Mouse (Mus musculus) spleen, adult 2 months (tissue): ENCODE results near the gene Mgme1.

Experiments used
- CTCF ChIP-seq: fragments of 200-500 bp; IDR thresholded peaks from 2 replicates; pipeline ENCODE4 v1.5.1; 2011; ENCODE audit warnings: mild to moderate bottlenecking, inconsistent platforms; ENCODE audit not compliant: insufficient read depth, insufficient read length, insufficient replicate concordance; ENCODE audit errors: extremely low read depth
- POLR2A ChIP-seq: fragments of 200-500 bp; IDR thresholded peaks from 2 replicates; pipeline ENCODE4 v1.6.1; 2011; ENCODE audit warnings: low read depth, low read length, inconsistent platforms

DNA sequence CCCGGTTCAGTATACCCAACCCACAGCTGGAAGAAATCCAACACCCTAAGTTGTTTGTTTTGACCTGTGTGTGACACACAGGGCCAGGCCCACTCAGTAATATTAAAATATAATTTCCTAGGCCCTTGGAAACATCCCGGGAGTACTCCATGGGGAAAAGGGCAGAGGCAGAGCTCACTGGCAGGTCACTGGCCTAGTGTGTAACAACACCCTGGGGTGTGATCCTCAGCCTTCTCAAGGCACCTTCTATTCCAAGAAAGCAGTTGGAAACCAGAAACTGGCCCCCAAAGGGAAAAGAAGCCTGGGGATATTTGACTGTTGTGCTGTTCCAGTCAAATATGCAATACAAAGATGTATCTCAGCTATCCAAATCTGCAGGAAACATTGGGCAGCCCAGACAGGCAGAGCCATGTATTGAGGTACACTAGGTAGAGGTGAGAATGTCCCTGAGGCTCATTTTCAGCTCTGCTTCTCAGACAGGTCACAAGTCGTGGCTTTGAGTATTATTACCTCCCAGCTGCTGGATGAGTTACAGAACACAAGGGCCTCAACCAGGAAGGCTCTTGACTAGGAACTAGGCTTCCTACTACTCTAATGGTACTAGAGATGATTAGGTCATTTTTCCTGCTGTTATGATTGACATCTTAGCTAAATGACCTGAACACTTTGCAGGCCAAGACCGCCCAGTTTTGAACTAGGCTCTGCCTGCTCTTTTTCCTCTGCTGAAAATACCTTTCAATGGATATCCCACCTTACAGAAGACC, 21.7 kb upstream of the Mgme1 start:
- no peak for TF ChIP-seq CTCF
- TF ChIP-seq POLR2A, result no peak
